Comparison of ENCODE assay signal across 27 mouse cellular contexts in genomic region chr2:76545539-76545938, GRCm38 (mm10).
DNase-seq lines count a peak whose midpoint lies in the region; ATAC-seq and TF ChIP-seq lines count a peak whose summit lies in the region.
"Had no signal": no experiment of that assay in that cellular context is flagged by ENCODE, and none has a peak within 500 bp of the region (broad histone marks: within the 10 kb centered on the region; RNA-seq: fewer than 3 reads in every experiment).

No protein-coding gene starts in this region.

- peak; percentile 64 to 70 for DNase-seq in lung, adult 18-20 months
- DNase-seq in lung, adult 2 months = no peak
- peak; percentile 56 for DNase-seq in lung, postnatal 25 days (ENCODE audit: low spot score)
- no peak for DNase-seq in urinary bladder, postnatal 4 days (ENCODE audit: low spot score in 2 of 2)
- DNase-seq in urinary bladder, postnatal 36 days (ENCODE audit: low spot score in 2 of 2) = no peak
- DNase-seq in left cerebral cortex, adult 18-20 months (ENCODE audit: low spot score in 2 of 2) = no peak
- DNase-seq: adrenal gland, postnatal 10 days; adrenal gland, postnatal 36 days; B cell, adult 2 months; cerebellum, adult 18-20 months; cerebellum, adult 9-10 months; cerebellum, postnatal 14 days; forebrain, postnatal 0 days; gastrocnemius, adult 2 months; gastrocnemius, postnatal 14 days; heart, adult 18-20 months; heart, postnatal 14 days; heart, postnatal 4 days had no signal

- H3K36me3 ChIP-seq in lung, embryonic 16.5 days (ENCODE audit: control insufficient read depth, insufficient read depth, low read length) = no peaks in the 10 kb centered on the region
- H3K36me3 ChIP-seq: embryonic facial prominence, embryonic 12.5 days; embryonic facial prominence, embryonic 15.5 days; G1E; heart, embryonic 13.5 days had no signal

- H3K27ac ChIP-seq in lung, embryonic 16.5 days (ENCODE audit: low read length) = peak overlapping the region; percentile 83
- H3K27ac ChIP-seq: embryonic facial prominence, embryonic 12.5 days; embryonic facial prominence, embryonic 15.5 days; gastrocnemius, adult 2 months; heart, embryonic 13.5 days; hindbrain, embryonic 14.5 days had no signal

- H3K4me1 ChIP-seq in lung, adult 2 months (ENCODE audit: control insufficient read depth, insufficient read depth, low read length) = peaks cover 2% of the 10 kb centered on the region; the same call in 1 of the 2 replicates
- H3K4me1 ChIP-seq in lung, embryonic 16.5 days (replicated peaks; ENCODE audit: control insufficient read depth, insufficient read depth, low read length) = peaks cover 9% of the 10 kb centered on the region
- H3K4me1 ChIP-seq: embryonic facial prominence, embryonic 12.5 days; embryonic facial prominence, embryonic 15.5 days; heart, embryonic 13.5 days had no signal

- WGBS in lung, adult 2 months = 61% methylated on average over 8 of the region's 8 CpGs
- 54% methylated on average over 8 of the region's 8 CpGs for WGBS in lung, embryonic 16.5 days

- no peak overlapping the region for H3K4me2 ChIP-seq in lung, embryonic 16.5 days (ENCODE audit: low read depth, low read length)
- H3K4me2 ChIP-seq: embryonic facial prominence, embryonic 12.5 days; embryonic facial prominence, embryonic 15.5 days; heart, embryonic 13.5 days; hindbrain, embryonic 14.5 days had no signal

- ATAC-seq in lung, embryonic 16.5 days (ENCODE audit: low read depth) = peak; percentile 59; the same call in 1 of the 2 replicates
- ATAC-seq: forebrain, embryonic 14.5 days; forebrain, postnatal 0 days; Patski had no signal

- no peaks in the 10 kb centered on the region for H3K9me3 ChIP-seq in lung, embryonic 16.5 days (ENCODE audit: control insufficient read depth, low read length)
- H3K9me3 ChIP-seq: embryonic facial prominence, embryonic 12.5 days; embryonic facial prominence, embryonic 15.5 days; G1E; heart, embryonic 13.5 days had no signal

- H3K27me3 ChIP-seq in lung, embryonic 16.5 days (ENCODE audit: control insufficient read depth, insufficient read depth, low read depth, low read length) = no peaks in the 10 kb centered on the region
- H3K27me3 ChIP-seq: CH12.LX; embryonic facial prominence, embryonic 12.5 days; embryonic facial prominence, embryonic 15.5 days; heart, embryonic 13.5 days; Patski had no signal

- H3K4me3 ChIP-seq in lung, adult 2 months (replicated peaks; ENCODE audit: extremely low read depth, low read depth, low read length) = no peak overlapping the region
- no peak overlapping the region for H3K4me3 ChIP-seq in lung, embryonic 16.5 days (ENCODE audit: low read length)
- H3K4me3 ChIP-seq: embryonic facial prominence, embryonic 12.5 days; embryonic facial prominence, embryonic 15.5 days; gastrocnemius, adult 2 months; heart, embryonic 13.5 days had no signal

- peak overlapping the region; percentile 4; the same call in 1 of the 2 replicates for H3K9ac ChIP-seq in lung, embryonic 16.5 days (ENCODE audit: low read length)
- H3K9ac ChIP-seq: embryonic facial prominence, embryonic 12.5 days; embryonic facial prominence, embryonic 15.5 days; forebrain, postnatal 0 days; heart, embryonic 13.5 days; hindbrain, embryonic 14.5 days had no signal

- no peak for TF ChIP-seq CTCF in lung, adult 2 months (IDR thresholded peaks at IDR 0.05; ENCODE audit: insufficient read depth, low read length)

- no peak for TF ChIP-seq POLR2A in lung, adult 2 months (IDR thresholded peaks at IDR 0.05; ENCODE audit: borderline replicate concordance, extremely low read depth, low read depth, low read length)

Comparison
In these comparisons a context has a peak if more than half of its experiments do, and no peak if none do; other contexts are left out.
1. DNase-seq: peak in lung, adult 18-20 months (2 of 2) and lung, postnatal 25 days (single experiment); none in lung, adult 2 months (single experiment), urinary bladder, postnatal 4 days (0 of 2), urinary bladder, postnatal 36 days (0 of 2) and left cerebral cortex, adult 18-20 months (0 of 2).